Mouse (Mus musculus) cerebellum, postnatal 14 days (tissue): Measurements from ENCODE around the gene Grk2.

ENCODE experiments used
- DNase-seq, 2 experiments: peaks; one replicate each; pipeline ENCODE4 v3.0.0; 2021; ENCODE audit warnings: mixed read lengths in 2 of 2

Grk2 gene

GRCm38 (mm10) chr19:4302936-4303639, 2.9 kb downstream of the Grk2 start:
- peak; percentile 96 to 97 for DNase-seq

GRCm38 (mm10) chr19:4301735-4302651, 4.0 kb downstream of the Grk2 start:
- DNase-seq: peak in 1 of 2 experiments; percentile 56

- no peak for DNase-seq
Observed at GRCm38 (mm10) chr19:4300852-4301734, 4.9 kb downstream of the Grk2 start.

- peak in 1 of 2 experiments; percentile 52 for DNase-seq
Observed at GRCm38 (mm10) chr19:4300271-4300704, 5.7 kb downstream of the Grk2 start.

- DNase-seq: no peak
Observed at GRCm38 (mm10) chr19:4299574-4300270, 6.3 kb downstream of the Grk2 start.

GRCm38 (mm10) chr19:4299126-4299525, 6.9 kb downstream of the Grk2 start:
- DNase-seq: no peak

GRCm38 (mm10) chr19:4298322-4299121, 7.5 kb downstream of the Grk2 start:
- peak in 1 of 2 experiments; percentile 58 for DNase-seq

GRCm38 (mm10) chr19:4297851-4298250, 8.2 kb downstream of the Grk2 start:
- DNase-seq: no peak

- no peak for DNase-seq
Observed at GRCm38 (mm10) chr19:4296611-4297010, 9.4 kb downstream of the Grk2 start.

GRCm38 (mm10) chr19:4295391-4295790, 10.6 kb downstream of the Grk2 start:
- no peak for DNase-seq

- no peak for DNase-seq
Observed at GRCm38 (mm10) chr19:4294381-4295097, 11.5 kb downstream of the Grk2 start.

GRCm38 (mm10) chr19:4291161-4291560, 14.9 kb downstream of the Grk2 start:
- no peak for DNase-seq

- no peak for DNase-seq
Observed at GRCm38 (mm10) chr19:4290749-4291148, 15.3 kb downstream of the Grk2 start.

- DNase-seq: no peak
Observed at GRCm38 (mm10) chr19:4283653-4284052, 22.4 kb downstream of the Grk2 start.

GRCm38 (mm10) chr19:4282898-4283553, 23.0 kb downstream of the Grk2 start, which contains the start of gene Ankrd13d:
Gene Ankrd13d, minus strand, starts transcription at chr19:4283137.
- DNase-seq: peak; percentile 86 to 93

- no peak for DNase-seq
Observed at GRCm38 (mm10) chr19:4280425-4280824, 25.6 kb downstream of the Grk2 start.

- peak in 1 of 2 experiments; percentile 65 for DNase-seq
Observed at GRCm38 (mm10) chr19:4279487-4279886, 26.5 kb downstream of the Grk2 start.

- no peak for DNase-seq
Observed at GRCm38 (mm10) chr19:4270972-4271371, 35.0 kb downstream of the Grk2 start.

GRCm38 (mm10) chr19:4270187-4270586, 35.8 kb downstream of the Grk2 start:
- no peak for DNase-seq
